Mouse (Mus musculus) liver, postnatal 0 days (tissue): ENCODE results near the gene Them7.

Experiments
- CTCF ChIP-seq: sonication (generic); IDR thresholded peaks from 2 replicates; pipeline ENCODE4 v1.5.1; 2016; ENCODE audit warnings: antibody characterized with exemption, low read depth
- EP300 ChIP-seq: IDR thresholded peaks from 2 replicates; pipeline ENCODE4 v1.6.1; 2016; ENCODE audit warnings: antibody characterized with exemption, low read depth, mild to moderate bottlenecking

DNA sequence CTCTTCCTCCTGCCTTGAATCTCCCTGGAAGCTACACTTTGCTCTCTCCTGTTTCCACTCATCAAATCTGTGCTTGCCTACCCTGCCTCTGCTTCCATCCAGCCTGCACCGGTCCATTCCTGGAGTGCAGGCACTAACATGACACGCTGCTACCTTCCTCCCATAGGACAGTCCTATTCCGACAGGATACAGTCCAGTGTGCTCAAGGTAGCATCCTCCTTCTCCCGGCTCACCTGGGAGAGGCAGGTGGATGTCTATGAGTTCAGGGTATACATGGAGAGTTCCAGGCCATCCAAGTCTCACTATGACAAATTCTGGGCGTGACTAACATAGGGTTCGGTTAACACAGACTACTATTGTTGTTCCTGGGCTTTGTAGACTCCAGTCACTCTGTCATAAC, 148.0 kb downstream of the Them7 start:
- no peak for TF ChIP-seq CTCF
- no peak for TF ChIP-seq EP300
